Mouse (Mus musculus): ENCODE results near the gene 2010109A12Rik.

The 2010109A12Rik gene

DNA sequence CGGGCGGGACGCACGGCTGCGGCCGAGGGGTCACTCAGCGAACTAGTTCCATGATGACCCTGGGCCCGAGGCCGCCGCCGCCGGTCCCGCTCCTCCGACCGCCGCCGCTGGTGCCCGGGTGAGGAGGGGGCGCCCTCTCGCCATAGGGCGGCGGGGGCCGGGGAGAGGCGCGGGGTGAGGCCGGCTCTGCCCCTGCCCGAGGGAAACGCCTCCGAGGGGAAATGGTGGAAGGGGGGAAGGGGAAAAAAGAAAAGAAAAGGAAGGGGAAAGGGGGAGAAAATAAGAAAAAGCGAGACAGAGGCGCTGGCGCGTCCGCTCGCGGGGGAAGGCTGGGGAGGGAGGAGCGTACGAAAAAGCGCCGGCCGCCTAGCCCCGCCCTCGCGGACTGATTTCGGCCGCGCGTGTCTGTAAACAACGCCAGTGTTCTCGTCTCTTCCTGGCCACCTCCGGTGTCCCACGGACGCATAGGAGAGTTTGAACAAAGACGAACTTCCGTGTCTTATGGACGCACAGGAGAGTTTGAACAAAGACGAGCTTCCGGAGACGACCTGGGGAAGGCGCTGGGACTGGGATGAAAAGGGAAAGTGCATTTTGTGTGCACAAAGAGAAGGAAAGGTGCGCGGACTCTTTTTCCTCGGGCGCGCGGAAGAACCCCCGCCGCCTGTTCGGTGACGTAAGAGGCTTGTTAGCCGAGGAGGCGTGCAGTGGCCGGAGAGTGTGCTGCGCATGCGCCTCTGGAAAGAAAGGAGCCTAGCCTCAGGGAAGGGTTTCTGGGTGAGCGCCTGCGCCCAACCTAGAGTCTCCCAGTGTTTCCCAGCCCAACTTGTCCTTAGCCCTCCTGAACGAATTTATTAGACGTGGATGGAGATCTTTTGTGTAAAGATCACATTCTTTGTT, at the start of gene 2010109A12Rik, which contains the start of gene Ccni:
Gene 2010109A12Rik, plus strand, starts transcription at position 410 of the 897 bp plus-strand sequence.
Gene Ccni, minus strand, starts transcription at position 387 of the 897 bp plus-strand sequence.
- peak; percentile 97 for DNase-seq

- DNase-seq, result peak; percentile 71
These were observed 42.8 kb upstream of the 2010109A12Rik start for GRCm38 (mm10) chr5:93163541-93163940.

- DNase-seq, result no peak
These were observed 38.3 kb upstream of the 2010109A12Rik start for GRCm38 (mm10) chr5:93167919-93168516.

DNA sequence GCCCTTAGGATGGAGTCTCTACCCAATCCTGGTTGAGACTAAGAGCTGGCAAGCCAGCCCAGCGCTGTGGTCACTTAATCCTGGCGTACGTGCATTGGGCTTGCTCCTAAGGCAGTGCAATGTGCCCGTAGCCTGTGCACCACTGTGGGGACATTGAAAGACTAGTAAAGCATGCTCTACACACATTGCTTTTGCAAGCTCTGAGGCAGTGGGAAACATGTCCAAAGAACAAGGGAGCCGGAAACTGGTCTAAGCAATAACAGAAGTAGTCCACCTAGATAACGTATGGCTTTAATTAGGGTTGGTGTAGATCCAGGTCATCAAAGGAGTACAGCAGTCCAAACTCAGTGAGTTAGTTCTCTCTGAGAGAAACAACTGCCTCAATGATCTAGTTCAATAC, 37.7 kb upstream of the 2010109A12Rik start:
- DNase-seq, result peak; percentile 31

GRCm38 (mm10) chr5:93171420-93171819, 34.9 kb upstream of the 2010109A12Rik start:
- no peak for DNase-seq

DNA sequence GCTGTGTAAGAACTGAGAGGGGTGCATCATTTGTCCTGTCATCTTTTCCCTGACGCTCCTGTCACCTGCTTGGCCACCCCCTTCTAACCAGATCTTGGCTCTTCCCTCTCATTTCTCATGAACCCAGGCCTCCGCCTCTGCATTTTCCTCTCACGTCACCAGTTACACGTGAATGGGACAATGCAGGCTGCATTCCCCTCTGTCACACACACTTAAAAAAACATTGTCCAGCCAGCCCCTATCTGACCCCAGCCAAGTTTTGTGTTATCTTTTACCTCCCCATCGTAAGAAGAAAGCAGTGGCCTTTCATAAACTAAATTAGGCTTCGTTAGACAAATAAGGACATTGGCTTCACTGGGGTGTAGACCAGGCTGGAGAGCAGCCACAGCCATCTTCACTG, 33.8 kb upstream of the 2010109A12Rik start:
- no peak for DNase-seq

- no peak for DNase-seq
These were observed 31.6 kb upstream of the 2010109A12Rik start for GRCm38 (mm10) chr5:93174675-93175074.

GRCm38 (mm10) chr5:93178616-93179015, 27.7 kb upstream of the 2010109A12Rik start:
- no peak for DNase-seq

- peak; percentile 43 for DNase-seq
These were observed 26.1 kb upstream of the 2010109A12Rik start for GRCm38 (mm10) chr5:93180252-93180651.

DNA sequence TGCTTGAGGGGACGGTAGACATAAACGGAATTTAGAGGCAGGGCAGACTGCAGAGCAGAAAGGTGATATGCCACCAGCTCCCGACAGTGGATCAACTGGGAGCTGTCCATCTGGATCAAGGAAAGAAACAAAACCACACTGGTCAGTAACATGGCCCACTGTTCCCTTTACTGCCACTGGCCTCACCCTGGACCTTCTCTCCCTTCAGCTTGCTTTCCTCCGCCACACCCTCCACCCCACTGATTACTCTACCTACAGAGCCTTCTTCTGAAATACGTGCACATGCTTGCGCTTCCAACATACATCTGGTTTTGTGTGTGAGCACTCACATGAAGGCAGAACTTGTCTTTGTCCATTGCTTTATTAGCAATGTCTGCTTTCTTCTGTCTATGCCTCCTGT, 23.0 kb upstream of the 2010109A12Rik start:
- no peak for DNase-seq

GRCm38 (mm10) chr5:93184548-93184947, 21.8 kb upstream of the 2010109A12Rik start:
- DNase-seq, result no peak

- no peak for DNase-seq
These were observed 16.7 kb upstream of the 2010109A12Rik start for GRCm38 (mm10) chr5:93189607-93190006.

GRCm38 (mm10) chr5:93190428-93190827, 15.9 kb upstream of the 2010109A12Rik start:
- DNase-seq, result no peak

DNA sequence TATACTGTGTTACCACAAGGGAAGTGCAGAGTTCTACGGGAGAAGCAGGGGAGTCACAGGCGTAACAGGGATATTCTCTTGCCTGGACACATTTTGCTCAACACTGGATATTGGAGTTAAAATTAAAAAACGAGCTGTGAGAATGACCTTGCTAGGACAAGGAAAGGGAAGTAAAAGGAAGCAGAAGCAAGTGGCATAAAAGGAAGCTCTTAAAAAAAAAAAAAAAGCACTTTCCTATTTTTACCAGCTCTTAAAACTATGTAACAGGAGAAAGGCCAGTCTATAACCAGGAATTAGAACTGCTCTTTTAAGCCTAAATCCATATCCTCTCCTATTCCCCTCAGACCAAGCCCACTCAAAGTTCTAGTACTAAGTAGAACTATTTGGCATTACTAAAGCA, 8.1 kb upstream of the 2010109A12Rik start:
- no peak for DNase-seq

DNA sequence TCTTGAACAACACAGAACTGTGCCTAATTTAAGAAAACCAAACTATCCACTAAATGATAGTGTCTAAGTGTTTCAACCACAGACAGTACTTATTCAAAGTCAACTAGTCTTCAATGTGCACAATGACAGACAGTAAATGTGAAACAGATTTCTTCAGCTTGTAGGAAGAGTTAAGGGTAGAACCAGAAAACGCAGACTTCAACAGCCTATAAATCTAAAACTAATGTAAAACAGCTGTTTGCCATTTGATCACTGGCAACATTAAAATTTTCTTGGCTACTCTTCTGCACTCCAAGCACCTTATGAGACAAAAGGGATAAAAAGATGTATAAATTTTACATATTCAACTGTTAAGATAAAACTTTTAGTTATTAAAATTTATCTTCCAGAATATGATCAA, 5.1 kb upstream of the 2010109A12Rik start:
- DNase-seq, result peak; percentile 13

DNA sequence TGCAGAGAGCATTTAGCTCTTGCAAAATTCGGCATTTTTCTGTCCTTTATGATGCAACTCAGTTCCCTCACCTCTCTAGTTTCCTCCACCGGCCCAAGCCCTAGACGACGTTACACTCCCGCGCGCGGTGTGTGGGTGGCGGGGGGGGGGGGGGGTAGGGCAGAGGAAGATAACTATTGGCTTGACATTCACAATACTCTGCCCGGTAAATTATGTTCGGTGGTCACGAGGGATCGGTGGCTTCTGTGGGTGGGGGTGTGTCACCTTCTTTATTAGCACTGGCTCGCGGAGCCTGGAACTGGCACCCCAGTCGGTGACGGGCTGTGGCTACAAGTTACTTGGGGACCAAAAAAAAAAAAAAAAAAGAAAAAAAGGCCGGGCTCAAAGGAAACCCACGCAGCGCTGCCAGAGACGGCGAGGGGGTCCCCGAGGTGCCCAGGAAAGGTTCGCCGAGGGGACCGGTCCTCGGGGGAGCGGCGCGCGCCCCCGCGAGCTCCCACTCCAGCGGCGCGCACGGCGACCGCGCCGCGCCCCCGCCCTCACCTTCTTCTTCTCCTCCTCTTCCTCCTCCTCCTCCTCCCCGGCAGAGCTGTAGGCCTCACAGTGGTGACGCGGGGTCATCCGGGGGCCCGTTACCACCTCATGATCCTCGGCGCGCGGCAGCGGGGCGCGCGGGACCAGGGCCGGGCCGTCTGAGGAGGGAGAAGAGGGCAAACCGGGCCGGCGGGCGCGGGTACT, 778 bp upstream of the 2010109A12Rik start:
- peak; percentile 64 for DNase-seq

DNA sequence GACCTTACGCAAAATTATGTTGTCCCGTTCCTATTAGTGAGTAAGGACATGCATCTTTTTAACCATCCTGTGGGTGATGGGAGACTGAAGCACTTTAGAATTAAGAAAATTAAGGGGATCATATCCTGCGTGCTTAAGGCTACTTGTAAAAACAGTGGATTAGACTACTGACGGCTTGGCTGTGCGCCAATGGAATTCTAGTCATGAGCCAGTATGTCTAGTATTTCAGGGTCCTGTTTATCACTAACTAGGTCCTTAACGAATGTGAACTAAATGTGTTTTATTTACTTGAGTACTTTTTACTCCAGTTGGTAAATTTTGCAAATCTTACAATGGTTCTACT, 659 bp downstream of the 2010109A12Rik start:
- DNase-seq, result no peak

DNA sequence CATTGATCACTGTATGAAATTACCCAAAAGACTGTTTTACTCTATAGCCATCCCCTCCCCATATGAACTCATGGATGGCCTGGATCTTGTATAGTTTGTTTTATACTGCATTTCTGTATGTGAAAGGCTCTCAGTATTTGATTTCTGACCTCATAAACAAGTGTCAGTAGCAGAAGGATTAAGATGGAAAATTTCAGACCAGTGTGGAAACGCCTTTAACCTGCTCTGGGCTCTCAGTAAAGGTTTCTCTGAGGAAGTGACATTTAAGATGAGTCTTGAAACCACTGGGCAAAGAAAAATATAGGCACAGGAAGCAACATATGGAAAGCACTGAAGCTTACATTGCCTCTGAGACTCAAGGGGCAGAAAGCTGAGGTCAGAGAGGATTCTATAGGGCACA, 1.2 kb downstream of the 2010109A12Rik start:
- DNase-seq, result peak; percentile 8

- DNase-seq, result no peak
These were observed 12.1 kb downstream of the 2010109A12Rik start for GRCm38 (mm10) chr5:93218375-93218774.

DNA sequence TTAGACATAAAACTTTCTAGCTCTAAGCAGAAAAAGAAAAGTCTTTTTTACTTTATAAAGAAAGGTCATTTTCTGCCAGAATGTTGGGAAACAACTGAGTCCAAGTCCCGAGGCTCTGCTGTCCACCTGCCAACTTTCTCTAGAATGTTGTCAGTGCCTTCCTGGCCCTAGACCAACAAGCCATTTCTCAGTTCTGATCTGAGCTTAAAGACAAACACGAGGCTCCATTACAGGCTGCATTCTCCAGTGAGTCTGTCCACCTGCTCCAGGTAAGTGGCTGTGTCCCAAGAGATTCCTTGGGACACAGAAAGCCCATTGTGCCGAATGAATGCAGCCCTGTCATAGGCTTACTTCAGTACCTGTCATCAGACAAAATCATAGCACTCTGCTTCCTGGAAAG, 15.3 kb downstream of the 2010109A12Rik start:
- DNase-seq, result no peak

GRCm38 (mm10) chr5:93224549-93224948, 18.2 kb downstream of the 2010109A12Rik start:
- no peak for DNase-seq

DNA sequence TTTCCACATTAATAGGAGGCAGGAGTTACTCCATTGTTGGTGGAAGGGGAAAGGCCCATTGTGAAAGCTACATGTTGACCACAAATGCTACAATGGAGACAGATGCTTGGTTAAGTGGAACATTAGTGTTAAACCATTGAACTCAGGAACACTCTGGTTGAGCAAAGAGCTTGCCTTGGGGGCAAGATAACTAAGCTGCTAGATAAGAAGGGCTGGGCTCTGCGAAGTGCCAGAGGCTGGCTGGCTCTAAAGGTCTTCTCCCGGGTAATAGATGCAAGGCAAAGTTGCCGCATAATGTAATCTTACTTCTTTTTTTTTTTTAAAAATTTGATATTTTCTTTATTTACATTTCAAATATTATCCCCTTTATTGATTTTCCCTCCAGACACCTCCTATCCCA, 20.8 kb downstream of the 2010109A12Rik start:
- DNase-seq, result no peak

- DNase-seq, result no peak
These were observed 23.2 kb downstream of the 2010109A12Rik start for GRCm38 (mm10) chr5:93229527-93229926.

GRCm38 (mm10) chr5:93231721-93232120, 25.4 kb downstream of the 2010109A12Rik start:
- no peak for DNase-seq
